Mouse (Mus musculus) left cerebral cortex, adult 8-10 months (tissue): ENCODE data around the gene Samd4b. TPM values are rescaled to one million over a fixed set of nuclear protein-coding genes. Genes with fewer than 3 reads are reported as not detected.
A peak's percentile ranks its signal among the peaks of the same experiment; 100 is the strongest.
"Not testable (repeated sequence)": the region's sequence is repeated elsewhere in the genome, so short reads cannot be mapped to it uniquely, and the experiment has no call there.

Experiments
- DNase-seq, 2 experiments: peaks; one replicate each; pipeline ENCODE4 v3.0.0; 2022; ENCODE audit warnings: low spot score in 2 of 2
- total RNA-seq, 4 experiments: library from RNA; stranded (reverse); gene quantifications; 2 replicates each; pipeline ENCODE4 v1.2.4; 2022

Gene Samd4b
- total RNA-seq, 4 experiments from 2014 or later = 58.2 to 70.1 (median 61.7) TPM

- no peak for DNase-seq
These were observed 35.0 kb downstream of the Samd4b start for GRCm38 (mm10) chr7:28562951-28563350.

- no peak for DNase-seq
These were observed 35.6 kb downstream of the Samd4b start for GRCm38 (mm10) chr7:28562371-28562770.

- no peak for DNase-seq
These were observed 36.0 kb downstream of the Samd4b start for GRCm38 (mm10) chr7:28561967-28562366.

DNA sequence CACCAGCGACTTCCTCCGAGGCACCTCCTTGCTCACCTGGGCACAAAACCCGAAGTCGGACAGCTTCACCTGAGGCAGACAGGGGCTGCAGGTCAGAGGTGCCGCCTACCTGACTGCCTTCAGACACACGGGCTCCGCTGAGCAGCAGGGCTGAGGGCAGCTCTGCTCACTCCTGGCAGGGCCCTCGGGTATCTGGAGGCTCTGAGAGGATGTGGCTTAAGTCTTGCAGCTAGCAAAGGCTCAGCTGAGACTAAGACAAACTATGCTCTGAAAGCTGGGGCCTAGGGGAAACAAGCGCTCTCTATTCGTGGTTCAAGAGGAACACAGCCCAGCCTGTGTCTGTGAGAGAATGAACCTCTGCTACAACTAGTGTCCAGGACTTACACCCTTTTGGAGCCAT, 37.1 kb downstream of the Samd4b start:
- DNase-seq = no peak

GRCm38 (mm10) chr7:28558486-28558885, 39.5 kb downstream of the Samd4b start:
- DNase-seq = no peak

- no peak for DNase-seq
These were observed 40.2 kb downstream of the Samd4b start for GRCm38 (mm10) chr7:28557708-28558107.

GRCm38 (mm10) chr7:28557069-28557468, 40.9 kb downstream of the Samd4b start:
- DNase-seq = no peak

DNA sequence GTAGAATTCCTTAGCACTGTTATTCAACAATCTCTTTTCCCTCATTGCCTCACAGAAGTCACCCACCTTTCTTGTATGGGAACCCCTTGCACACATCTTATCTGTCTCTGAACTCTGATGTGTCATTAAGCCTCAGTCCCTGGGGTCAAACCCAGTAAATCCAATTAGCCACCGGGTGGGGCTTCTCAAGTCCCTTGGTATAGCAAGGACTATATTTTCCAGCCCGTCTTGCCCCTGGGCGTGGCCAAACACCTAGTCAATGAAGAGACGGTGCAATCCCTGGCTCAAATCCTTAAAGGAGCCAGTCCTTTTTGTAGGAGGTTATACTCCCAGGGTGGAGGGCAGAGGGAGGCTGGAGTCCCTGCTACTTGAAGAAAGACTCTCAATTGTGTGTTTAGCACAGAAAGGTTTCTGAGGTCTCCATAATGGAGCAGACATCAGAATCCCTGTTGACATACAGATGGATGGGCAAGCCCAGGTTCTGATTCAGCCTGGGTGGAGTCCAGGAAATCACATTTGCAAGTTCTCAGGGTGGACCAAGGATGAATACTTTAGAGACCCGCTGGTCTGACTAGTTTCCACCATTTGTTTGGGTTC, 41.9 kb downstream of the Samd4b start:
- DNase-seq = no peak

- DNase-seq = no peak
These were observed 44.9 kb downstream of the Samd4b start for GRCm38 (mm10) chr7:28553076-28553475.

DNA sequence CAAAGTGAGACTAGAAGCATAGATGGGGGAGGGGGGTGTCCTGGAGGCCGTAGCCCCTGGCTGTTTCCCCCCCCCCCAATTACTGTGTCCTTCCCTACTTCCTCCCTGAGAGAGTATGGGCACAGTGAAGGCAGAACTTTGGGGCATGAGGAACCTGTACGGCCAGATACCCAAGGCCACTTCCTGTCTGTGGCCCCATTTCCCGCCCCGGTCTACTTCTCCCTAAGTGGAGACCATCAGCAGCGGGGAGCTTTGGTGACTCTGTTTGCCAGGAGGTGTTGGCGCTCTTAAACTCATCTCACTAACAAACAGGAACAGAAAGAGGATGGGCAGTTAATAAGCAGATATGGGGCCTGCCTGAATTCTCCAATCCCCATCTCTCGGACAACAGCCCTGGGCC, 50.3 kb downstream of the Samd4b start:
- DNase-seq = no peak

GRCm38 (mm10) chr7:28547154-28547553, 50.8 kb downstream of the Samd4b start, which contains the start of gene Nccrp1:
Nccrp1 (minus strand) TSS chr7:28547254.
- no peak for DNase-seq

DNA sequence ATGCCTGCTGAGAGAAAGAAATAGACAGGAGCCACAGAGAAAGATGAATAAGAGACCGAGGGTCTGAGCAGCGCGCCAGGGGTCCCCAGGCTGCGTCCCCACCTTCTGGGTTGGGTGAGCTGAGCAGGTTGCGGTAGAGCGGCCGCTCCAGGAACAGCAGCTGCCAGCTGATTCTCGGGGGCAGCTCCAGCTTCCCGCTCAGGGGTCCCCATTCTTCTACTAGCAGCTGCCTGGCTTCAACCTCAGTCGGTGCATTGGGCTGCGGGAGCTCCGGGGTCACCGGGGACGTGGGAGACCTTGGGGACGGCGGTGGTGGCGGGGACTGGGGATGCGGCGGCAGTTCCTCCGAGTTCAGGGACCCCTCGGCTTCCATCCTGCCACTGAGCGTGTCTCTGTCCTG, 51.3 kb downstream of the Samd4b start:
- no peak for DNase-seq

GRCm38 (mm10) chr7:28545891-28546210, 52.1 kb downstream of the Samd4b start:
- no peak for DNase-seq

DNA sequence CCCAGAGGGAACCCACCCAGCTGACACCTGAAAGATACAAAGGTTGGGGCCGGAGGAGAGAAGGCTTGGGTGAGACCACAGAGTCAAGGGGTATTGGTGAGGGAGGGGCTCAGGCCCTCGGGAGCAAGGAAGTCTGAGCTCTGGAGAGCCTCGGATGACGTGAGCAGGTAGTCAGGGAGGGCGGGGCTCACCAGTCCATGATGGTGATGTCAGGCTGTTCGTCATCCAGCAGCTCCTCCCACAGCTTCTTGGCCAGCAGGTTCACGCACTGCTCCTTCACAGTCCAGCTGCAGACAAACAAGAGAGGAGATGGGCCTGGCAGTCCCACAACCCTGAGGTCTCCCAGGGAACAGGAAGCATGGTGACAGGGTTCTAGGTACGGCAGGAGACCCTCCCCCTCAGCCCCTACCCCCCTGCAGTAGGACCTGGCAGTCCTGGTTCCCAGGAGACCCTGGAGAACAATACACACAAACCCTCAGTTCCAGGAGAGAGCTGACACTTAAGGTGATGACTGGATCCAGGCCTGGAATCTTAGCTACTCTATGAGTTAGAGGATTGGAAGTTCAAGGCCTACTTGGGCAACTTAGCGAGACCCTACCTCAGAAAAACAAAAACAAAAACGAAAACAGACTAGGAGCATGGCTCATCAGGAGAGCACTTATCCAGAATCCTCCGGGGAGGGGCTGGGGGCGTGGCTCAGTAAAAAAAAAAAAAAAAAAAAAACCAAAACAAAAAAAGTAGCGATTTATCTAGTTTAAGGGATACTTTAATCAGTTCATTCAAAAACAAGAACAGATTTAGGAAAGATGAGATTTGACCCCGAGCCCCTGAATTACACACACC, 52.7 kb downstream of the Samd4b start:
- no peak for DNase-seq

- no peak for DNase-seq
These were observed 53.8 kb downstream of the Samd4b start for GRCm38 (mm10) chr7:28544051-28544601.

- DNase-seq = no peak
These were observed 57.4 kb downstream of the Samd4b start, which contains the start of gene Sycn for GRCm38 (mm10) chr7:28540526-28540925. Sycn (plus strand) TSS chr7:28540885.

DNA sequence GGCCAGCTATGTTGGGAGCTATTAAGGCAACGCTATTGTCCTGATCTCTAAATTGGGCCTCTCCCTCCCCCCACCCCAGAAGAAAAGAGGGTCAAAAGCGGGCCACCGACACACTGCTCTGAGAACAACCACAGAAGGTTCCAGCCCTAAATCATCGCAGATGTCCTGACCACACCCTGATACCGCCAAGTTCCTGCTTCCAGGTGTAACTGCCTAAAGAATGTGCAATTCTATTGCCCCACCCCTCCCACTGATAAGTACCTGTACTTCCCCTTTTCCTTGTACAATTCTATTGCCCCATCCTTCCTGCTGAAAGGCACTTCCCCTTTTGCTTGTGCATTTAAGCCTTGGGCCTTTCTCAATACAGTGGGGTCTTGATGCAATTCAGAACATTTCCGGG, 59.1 kb downstream of the Samd4b start:
- DNase-seq = not testable (repeated sequence)

DNA sequence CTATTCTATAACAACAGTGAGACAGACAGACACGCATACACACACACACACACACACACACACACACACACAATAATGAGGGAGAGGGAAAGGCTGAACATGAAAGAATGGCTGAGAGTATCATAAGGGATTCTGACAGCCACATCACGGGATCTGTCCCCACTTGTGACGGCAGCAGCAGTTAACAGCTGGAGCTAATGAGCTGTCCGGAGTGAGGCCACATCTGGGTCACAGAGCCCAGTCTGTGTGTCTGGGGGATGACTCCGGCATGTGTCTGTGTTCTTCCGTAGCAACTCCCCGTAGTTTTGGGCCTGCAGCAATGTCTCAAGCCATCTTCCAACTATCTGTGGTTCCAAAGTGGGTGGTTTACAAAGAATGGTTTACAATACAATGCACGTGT, 65.9 kb downstream of the Samd4b start:
- DNase-seq = no peak

- peak in 1 of 2 experiments; percentile 52 for DNase-seq
These were observed 69.8 kb downstream of the Samd4b start for GRCm38 (mm10) chr7:28527922-28528719.

DNA sequence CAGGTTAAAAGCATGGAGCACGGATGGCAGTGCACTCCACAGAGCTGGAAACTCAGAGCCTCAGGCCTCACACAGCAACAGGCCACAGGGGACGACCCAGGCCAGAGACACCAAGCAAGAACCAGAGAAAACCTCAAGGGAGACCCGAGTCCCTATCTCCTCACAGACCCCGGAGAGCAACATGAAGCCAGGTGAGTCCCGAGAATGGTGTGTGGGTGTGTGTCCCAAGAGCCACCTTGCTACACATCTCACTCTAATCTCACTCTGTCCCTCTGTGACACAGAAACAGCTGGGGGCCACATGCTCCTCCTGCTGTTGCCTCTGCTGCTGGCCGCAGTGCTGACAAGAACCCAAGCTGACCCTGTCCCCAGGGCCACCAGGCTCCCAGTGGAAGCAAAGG, 75.4 kb downstream of the Samd4b start, which contains the start of gene Ifnl3:
Ifnl3 (plus strand) TSS at position 301 of the 400 bp plus-strand sequence.
- DNase-seq = not testable (repeated sequence)

DNA sequence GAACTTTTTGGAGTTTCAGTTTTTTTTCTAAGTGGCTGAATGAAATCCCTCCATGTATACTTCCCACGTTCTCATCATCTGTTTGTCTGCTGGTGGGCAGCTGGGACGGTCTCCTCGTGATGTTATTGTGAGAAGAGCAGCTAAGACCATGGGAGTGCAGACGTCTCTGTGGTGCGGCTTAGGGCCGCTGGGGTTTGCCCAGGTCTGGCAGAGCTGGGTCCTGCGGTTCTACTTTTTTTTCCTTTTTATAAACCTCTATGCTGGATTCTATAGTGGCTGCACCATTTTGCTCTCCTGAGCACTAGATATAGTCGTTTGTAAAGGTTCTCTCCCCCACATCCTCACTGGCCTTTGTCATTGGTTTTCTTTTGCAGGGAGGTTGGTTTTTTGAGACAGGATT, 86.5 kb downstream of the Samd4b start:
- DNase-seq = no peak
